Mouse (Mus musculus) lung, embryonic 15.5 days (tissue): ENCODE measurements around the gene Mpdz. TPM values are rescaled to one million over a fixed set of nuclear protein-coding genes. Genes with fewer than 3 reads are reported as not detected.

Source experiments
- ATAC-seq: fragments of 200-750 bp; cut with Nextera tagmentation; 2 replicates; pipeline ENCODE4 v1.8.0; 2017; ENCODE audit warnings: moderate number of reproducible peaks, borderline replicate concordance; ENCODE audit not compliant: low FRiP score, low TSS enrichment; ENCODE audit errors: extremely low read depth
- H3K27ac ChIP-seq: fragments of 300-500 bp; sonication (generic); 2 replicates; pipeline ENCODE4 v1.5.1; 2015; ENCODE audit warnings: moderate library complexity, mild to moderate bottlenecking, inconsistent platforms
- H3K27me3 ChIP-seq: fragments of 300-500 bp; sonication (generic); 2 replicates; pipeline ENCODE4 v1.6.1; 2015; ENCODE audit warnings: inconsistent platforms
- H3K36me3 ChIP-seq: fragments of 300-500 bp; sonication (generic); 2 replicates; pipeline ENCODE4 v1.6.1; 2015; ENCODE audit warnings: inconsistent platforms
- H3K4me1 ChIP-seq: fragments of 300-500 bp; sonication (generic); 2 replicates; pipeline ENCODE4 v1.6.1; 2015; ENCODE audit warnings: inconsistent platforms
- H3K4me2 ChIP-seq: fragments of 300-500 bp; sonication (generic); 2 replicates; pipeline ENCODE4 v1.6.1; 2015; ENCODE audit warnings: inconsistent platforms, mild to moderate bottlenecking, moderate library complexity
- H3K4me3 ChIP-seq: fragments of 300-500 bp; sonication (generic); 2 replicates; pipeline ENCODE4 v1.5.1; 2015; ENCODE audit warnings: mild to moderate bottlenecking, inconsistent platforms
- H3K9ac ChIP-seq: fragments of 300-500 bp; sonication (generic); 2 replicates; pipeline ENCODE4 v1.6.1; 2015; ENCODE audit warnings: inconsistent platforms
- H3K9me3 ChIP-seq: fragments of 300-500 bp; sonication (generic); 2 replicates; pipeline ENCODE4 v1.6.1; 2016; ENCODE audit warnings: inconsistent platforms
- WGBS: fragments of 180-500 bp; shearing (Covaris S2); methylation state at CpG from one replicate; pipeline ENCODE4 v1.1.7; 2015; 5-methylcytosine and 5-hydroxymethylcytosine counted together
- polyA plus RNA-seq: library from polyadenylated mRNA; unstranded; fragments of >200 nt; fragmentation: Nextera tagmentation; extraction: Ambion mirVana; gene quantifications from 2 replicates; pipeline ENCODE4 v1.2.1, GENCODE M21; 2015

Mpdz gene
- polyA plus RNA-seq, 1 experiment from 2014 or later, result 32.4 TPM

GRCm38 (mm10) chr4:81275957-81276715 is 166.5 kb downstream of the Mpdz start:
- no peak for ATAC-seq
- WGBS, result 55% methylated on average over 6 of the region's 6 CpGs
- no peak overlapping the region for H3K27ac ChIP-seq

GRCm38 (mm10) chr4:81273067-81273466 is 169.5 kb downstream of the Mpdz start:
- WGBS, result 91% methylated on average over 2 of the region's 2 CpGs
- no peak for ATAC-seq

More at GRCm38 (mm10) chr4:81275957-81276715, 166.5 kb downstream of the Mpdz start:
- Histone ChIP-seq H3K4me1 (no peaks in the 10 kb centered on the region), H3K9ac (no peak overlapping the region), H3K4me2 (no peak overlapping the region), H3K27me3 (no peaks in the 10 kb centered on the region), H3K9me3 (no peaks in the 10 kb centered on the region), H3K4me3 (no peak overlapping the region), H3K36me3 (0 out of 2 replicates have a peak, but pooled peaks cover 4% of the 10 kb centered on the region)

GRCm38 (mm10) chr4:81252859-81253780 is 189.5 kb downstream of the Mpdz start:
- Histone ChIP-seq H3K36me3 (no peaks in the 10 kb centered on the region), H3K4me3 (no peak overlapping the region), H3K9ac (no peak overlapping the region), H3K4me1 (0 out of 2 replicates have a peak, but pooled peaks cover 6% of the 10 kb centered on the region), H3K9me3 (no peaks in the 10 kb centered on the region), H3K27me3 (no peaks in the 10 kb centered on the region), H3K27ac (no peak overlapping the region), H3K4me2 (no peak overlapping the region)
- ATAC-seq, result no peak
- WGBS, result 67% methylated on average over 6 of the region's 6 CpGs

More at GRCm38 (mm10) chr4:81273067-81273466, 169.5 kb downstream of the Mpdz start:
- no peak overlapping the region for H3K27ac ChIP-seq
- H3K9me3 ChIP-seq, result no peaks in the 10 kb centered on the region
- no peaks in the 10 kb centered on the region for H3K27me3 ChIP-seq
- H3K4me1 ChIP-seq, result no peaks in the 10 kb centered on the region
- H3K4me2 ChIP-seq, result no peak overlapping the region
- H3K36me3 ChIP-seq, result no peaks in the 10 kb centered on the region
- H3K9ac ChIP-seq, result no peak overlapping the region
- no peak overlapping the region for H3K4me3 ChIP-seq

- Histone ChIP-seq H3K4me1 (0 out of 2 replicates have a peak, but pooled peaks cover 6% of the 10 kb centered on the region), H3K9ac (no peak overlapping the region), H3K27me3 (no peaks in the 10 kb centered on the region), H3K27ac (no peak overlapping the region), H3K4me3 (no peak overlapping the region), H3K9me3 (no peaks in the 10 kb centered on the region), H3K4me2 (no peak overlapping the region), H3K36me3 (no peaks in the 10 kb centered on the region)
- 86% methylated on average over 1 of the region's 1 CpGs for WGBS
- no peak for ATAC-seq
Measured at GRCm38 (mm10) chr4:81252334-81252733, 190.3 kb downstream of the Mpdz start.

GRCm38 (mm10) chr4:81251934-81252333 is 190.7 kb downstream of the Mpdz start:
- Histone ChIP-seq H3K36me3 (no peaks in the 10 kb centered on the region), H3K4me2 (no peak overlapping the region), H3K9ac (no peak overlapping the region), H3K4me3 (no peak overlapping the region), H3K27ac (no peak overlapping the region), H3K27me3 (no peaks in the 10 kb centered on the region), H3K9me3 (no peaks in the 10 kb centered on the region), H3K4me1 (0 out of 2 replicates have a peak, but pooled peaks cover 6% of the 10 kb centered on the region)
- WGBS, result 9% methylated on average over 5 of the region's 5 CpGs
- no peak for ATAC-seq

GRCm38 (mm10) chr4:81249245-81249644 is 193.4 kb downstream of the Mpdz start:
- ATAC-seq, result no peak
- H3K4me1 ChIP-seq, result 0 out of 2 replicates have a peak, but pooled peaks cover 6% of the 10 kb centered on the region
- no peak overlapping the region for H3K9ac ChIP-seq
- H3K27me3 ChIP-seq, result no peaks in the 10 kb centered on the region
- H3K4me3 ChIP-seq, result no peak overlapping the region
- no peaks in the 10 kb centered on the region for H3K36me3 ChIP-seq
- no peak overlapping the region for H3K27ac ChIP-seq
- WGBS, result 32% methylated on average over 2 of the region's 2 CpGs
- H3K9me3 ChIP-seq, result no peaks in the 10 kb centered on the region
- no peak overlapping the region for H3K4me2 ChIP-seq

GRCm38 (mm10) chr4:81236227-81236626 is 206.4 kb downstream of the Mpdz start:
- Histone ChIP-seq H3K36me3 (no peaks in the 10 kb centered on the region), H3K27me3 (no peaks in the 10 kb centered on the region), H3K27ac (no peak overlapping the region), H3K4me2 (no peak overlapping the region), H3K4me3 (no peak overlapping the region), H3K4me1 (0 out of 2 replicates have a peak, but pooled peaks cover 2% of the 10 kb centered on the region), H3K9me3 (no peaks in the 10 kb centered on the region), H3K9ac (no peak overlapping the region)
- no peak for ATAC-seq
- 59% methylated on average over 5 of the region's 5 CpGs for WGBS
